Mouse (Mus musculus): ENCODE measurements around the gene Slc5a7.

Gene Slc5a7

GRCm38 (mm10) chr17:54298934-54299333 is at the start of gene Slc5a7:
Slc5a7 (minus strand) TSS chr17:54299034.
- Histone ChIP-seq H3K36me3 (ENCODE audit: insufficient read depth, low read length) (no peaks in the 10 kb centered on the region), H3K27me3 (ENCODE audit: insufficient read depth, low read length) (peaks cover 25% of the 10 kb centered on the region), H3K9me3 (ENCODE audit: low read length) (no peaks in the 10 kb centered on the region), H3K4me1 (replicated peaks; ENCODE audit: low read depth, low read length) (peaks cover 11% of the 10 kb centered on the region), H3K4me3 (replicated peaks; ENCODE audit: low read length) (peak within 1 kb of the TSS; percentile 79)
- TF ChIP-seq CTCF (conservative IDR thresholded peaks at IDR 0.05; ENCODE audit: low read length), result no peak
- no peak for TF ChIP-seq NANOG (IDR thresholded peaks at IDR 0.05; ENCODE audit: borderline replicate concordance, low read length)
- no peak for TF ChIP-seq POU5F1 (IDR thresholded peaks at IDR 0.05; ENCODE audit: borderline replicate concordance, low read length)

- Histone ChIP-seq H3K4me3 (replicated peaks; ENCODE audit: low read length) (no peak overlapping the region), H3K9me3 (ENCODE audit: low read length) (no peaks in the 10 kb centered on the region), H3K36me3 (ENCODE audit: insufficient read depth, low read length) (no peaks in the 10 kb centered on the region), H3K27me3 (ENCODE audit: insufficient read depth, low read length) (no peaks in the 10 kb centered on the region), H3K4me1 (replicated peaks; ENCODE audit: low read depth, low read length) (no peaks in the 10 kb centered on the region)
- no peak for TF ChIP-seq POU5F1 (IDR thresholded peaks at IDR 0.05; ENCODE audit: borderline replicate concordance, low read length)
- TF ChIP-seq CTCF (conservative IDR thresholded peaks at IDR 0.05; ENCODE audit: low read length), result no peak
- no peak for TF ChIP-seq NANOG (IDR thresholded peaks at IDR 0.05; ENCODE audit: borderline replicate concordance, low read length)
Observed at GRCm38 (mm10) chr17:54347672-54348071, 48.8 kb upstream of the Slc5a7 start.

GRCm38 (mm10) chr17:54343395-54343794 is 44.6 kb upstream of the Slc5a7 start:
- H3K27me3 ChIP-seq (ENCODE audit: insufficient read depth, low read length), result no peaks in the 10 kb centered on the region
- peak; percentile 60 for TF ChIP-seq CTCF (conservative IDR thresholded peaks at IDR 0.05; ENCODE audit: low read length)
- no peak for TF ChIP-seq POU5F1 (IDR thresholded peaks at IDR 0.05; ENCODE audit: borderline replicate concordance, low read length)
- no peak for TF ChIP-seq NANOG (IDR thresholded peaks at IDR 0.05; ENCODE audit: borderline replicate concordance, low read length)
- H3K36me3 ChIP-seq (ENCODE audit: insufficient read depth, low read length), result no peaks in the 10 kb centered on the region
- H3K4me1 ChIP-seq (replicated peaks; ENCODE audit: low read depth, low read length), result no peaks in the 10 kb centered on the region
- H3K4me3 ChIP-seq (replicated peaks; ENCODE audit: low read length), result no peak overlapping the region
- H3K9me3 ChIP-seq (ENCODE audit: low read length), result no peaks in the 10 kb centered on the region

- peaks cover 25% of the 10 kb centered on the region for H3K27me3 ChIP-seq (ENCODE audit: insufficient read depth, low read length)
- TF ChIP-seq CTCF (conservative IDR thresholded peaks at IDR 0.05; ENCODE audit: low read length), result no peak
- no peak for TF ChIP-seq POU5F1 (IDR thresholded peaks at IDR 0.05; ENCODE audit: borderline replicate concordance, low read length)
- no peak for TF ChIP-seq NANOG (IDR thresholded peaks at IDR 0.05; ENCODE audit: borderline replicate concordance, low read length)
Observed at GRCm38 (mm10) chr17:54298232-54298924, 456 bp downstream of the Slc5a7 start.

GRCm38 (mm10) chr17:54250783-54251182 is 48.1 kb downstream of the Slc5a7 start:
- H3K9me3 ChIP-seq (ENCODE audit: low read length), result no peaks in the 10 kb centered on the region
- H3K27me3 ChIP-seq (ENCODE audit: insufficient read depth, low read length), result no peaks in the 10 kb centered on the region
- no peak for TF ChIP-seq CTCF (conservative IDR thresholded peaks at IDR 0.05; ENCODE audit: low read length)
- TF ChIP-seq POU5F1 (IDR thresholded peaks at IDR 0.05; ENCODE audit: borderline replicate concordance, low read length), result no peak
- TF ChIP-seq NANOG (IDR thresholded peaks at IDR 0.05; ENCODE audit: borderline replicate concordance, low read length), result no peak
- no peaks in the 10 kb centered on the region for H3K4me1 ChIP-seq (replicated peaks; ENCODE audit: low read depth, low read length)
- H3K4me3 ChIP-seq (replicated peaks; ENCODE audit: low read length), result no peak overlapping the region
- H3K36me3 ChIP-seq (ENCODE audit: insufficient read depth, low read length), result no peaks in the 10 kb centered on the region

More at GRCm38 (mm10) chr17:54298232-54298924, 456 bp downstream of the Slc5a7 start:
- Histone ChIP-seq H3K36me3 (ENCODE audit: insufficient read depth, low read length) (no peaks in the 10 kb centered on the region), H3K9me3 (ENCODE audit: low read length) (no peaks in the 10 kb centered on the region), H3K4me1 (replicated peaks; ENCODE audit: low read depth, low read length) (peaks cover 11% of the 10 kb centered on the region), H3K4me3 (replicated peaks; ENCODE audit: low read length) (peak overlapping the region; percentile 79)

- Histone ChIP-seq H3K36me3 (ENCODE audit: insufficient read depth, low read length) (no peaks in the 10 kb centered on the region), H3K4me1 (replicated peaks; ENCODE audit: low read depth, low read length) (no peaks in the 10 kb centered on the region), H3K27me3 (ENCODE audit: insufficient read depth, low read length) (no peaks in the 10 kb centered on the region), H3K9me3 (ENCODE audit: low read length) (no peaks in the 10 kb centered on the region), H3K4me3 (replicated peaks; ENCODE audit: low read length) (no peak overlapping the region)
- no peak for TF ChIP-seq CTCF (conservative IDR thresholded peaks at IDR 0.05; ENCODE audit: low read length)
- no peak for TF ChIP-seq POU5F1 (IDR thresholded peaks at IDR 0.05; ENCODE audit: borderline replicate concordance, low read length)
- TF ChIP-seq NANOG (IDR thresholded peaks at IDR 0.05; ENCODE audit: borderline replicate concordance, low read length), result no peak
Observed at GRCm38 (mm10) chr17:54243650-54244300, 55.1 kb downstream of the Slc5a7 start.

- Histone ChIP-seq H3K9me3 (ENCODE audit: low read length) (no peaks in the 10 kb centered on the region), H3K27me3 (ENCODE audit: insufficient read depth, low read length) (no peaks in the 10 kb centered on the region), H3K4me1 (replicated peaks; ENCODE audit: low read depth, low read length) (no peaks in the 10 kb centered on the region), H3K36me3 (ENCODE audit: insufficient read depth, low read length) (no peaks in the 10 kb centered on the region), H3K4me3 (replicated peaks; ENCODE audit: low read length) (no peak overlapping the region)
- TF ChIP-seq NANOG (IDR thresholded peaks at IDR 0.05; ENCODE audit: borderline replicate concordance, low read length), result no peak
- TF ChIP-seq POU5F1 (IDR thresholded peaks at IDR 0.05; ENCODE audit: borderline replicate concordance, low read length), result no peak
- TF ChIP-seq CTCF (conservative IDR thresholded peaks at IDR 0.05; ENCODE audit: low read length), result no peak
Observed at GRCm38 (mm10) chr17:54239435-54239834, 59.4 kb downstream of the Slc5a7 start.
